Mouse (Mus musculus) thymus, adult 2 months (tissue): ENCODE measurements at regions not wholly inside any gene's neighbourhood (a gene's known extent, or its start where the extent isn't known, plus 50 kb on each side); places are given as distances from the start of the nearest gene placed in this dataset.

Source experiments
- CTCF ChIP-seq: fragments of 200-500 bp; IDR thresholded peaks from 2 replicates; pipeline ENCODE4 v1.5.1; 2012; ENCODE audit warnings: mild to moderate bottlenecking, control low read depth, low read length, moderate library complexity, borderline replicate concordance; ENCODE audit not compliant: control insufficient read depth, poor library complexity, insufficient read depth; ENCODE audit errors: extremely low read depth
- POLR2A ChIP-seq: fragments of 200-500 bp; IDR thresholded peaks from 2 replicates; pipeline ENCODE4 v1.6.1; 2012; ENCODE audit warnings: mild to moderate bottlenecking, low read length, control low read depth, moderate library complexity; ENCODE audit not compliant: control insufficient read depth, poor library complexity, insufficient read depth; ENCODE audit errors: extremely low read depth

DNA sequence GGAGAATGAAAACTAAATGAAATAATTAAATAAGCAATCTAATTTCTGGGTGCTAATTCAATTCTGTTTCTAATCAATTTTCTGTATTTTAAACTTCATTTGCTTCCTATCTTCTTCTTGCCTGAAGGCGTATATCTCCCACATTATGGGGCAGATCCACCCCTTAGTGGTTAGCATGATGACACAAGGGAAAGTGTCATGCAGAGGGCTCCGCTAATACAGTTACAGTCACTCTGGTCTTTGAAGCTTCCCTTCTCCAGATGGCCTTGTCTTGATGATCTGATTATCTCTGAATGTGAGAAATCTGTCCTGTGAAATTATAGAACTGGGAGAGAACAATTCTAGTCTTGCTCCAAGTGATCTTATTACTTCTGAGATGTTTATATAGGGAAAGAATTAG is 219.1 kb downstream of the Gm11146 start:
- TF ChIP-seq CTCF: no peak
- no peak for TF ChIP-seq POLR2A
